Mouse (Mus musculus): ENCODE measurements at regions not wholly inside any gene's neighbourhood (a gene's known extent, or its start where the extent isn't known, plus 50 kb on each side); places are given as distances from the start of the nearest gene placed in this dataset.
A peak's percentile ranks its signal among the peaks of the same experiment; 100 is the strongest.

DNA sequence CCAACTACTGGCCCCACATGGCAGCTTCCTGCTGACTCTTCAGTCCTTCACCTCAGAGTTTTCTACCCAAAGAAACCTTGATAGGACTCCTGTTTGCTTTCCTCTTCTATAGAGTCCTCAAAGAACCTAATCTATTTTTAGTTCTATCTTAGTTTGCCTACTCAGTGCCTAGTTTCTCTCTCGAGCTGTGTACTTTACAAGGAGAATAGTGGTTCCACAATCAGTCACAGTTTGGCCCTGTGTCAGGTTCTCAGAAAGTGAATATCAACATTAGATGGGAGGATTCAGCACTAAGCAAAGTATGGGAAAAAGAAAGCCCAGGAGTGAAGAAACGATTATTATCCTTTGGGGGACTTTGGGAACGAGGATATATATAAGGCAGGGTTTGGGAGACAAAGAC is 1372.0 kb upstream of the A1bg start:
- no peak for DNase-seq (ENCODE audit: inconsistent ontology term)

DNA sequence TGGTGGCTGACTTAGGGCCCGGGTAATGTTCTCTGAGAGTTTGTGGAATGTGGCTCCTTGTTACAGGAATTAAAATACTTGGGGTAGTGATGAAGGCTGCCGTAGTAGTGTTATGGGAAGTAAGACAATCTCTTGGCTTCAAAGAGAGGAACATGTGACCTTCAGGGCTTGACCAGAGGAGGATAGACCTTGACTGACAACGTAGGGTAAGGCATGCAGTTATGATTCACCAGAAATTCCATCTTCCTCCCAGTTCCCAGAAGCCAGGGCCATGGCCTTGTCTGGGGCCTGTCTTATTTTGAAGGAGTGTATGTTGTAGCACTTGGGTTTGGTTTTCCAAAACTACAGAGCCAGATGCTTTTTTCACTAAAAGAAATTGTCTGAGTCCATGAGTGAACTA is 1370.1 kb upstream of the A1bg start:
- no peak for DNase-seq (ENCODE audit: inconsistent ontology term)

DNA sequence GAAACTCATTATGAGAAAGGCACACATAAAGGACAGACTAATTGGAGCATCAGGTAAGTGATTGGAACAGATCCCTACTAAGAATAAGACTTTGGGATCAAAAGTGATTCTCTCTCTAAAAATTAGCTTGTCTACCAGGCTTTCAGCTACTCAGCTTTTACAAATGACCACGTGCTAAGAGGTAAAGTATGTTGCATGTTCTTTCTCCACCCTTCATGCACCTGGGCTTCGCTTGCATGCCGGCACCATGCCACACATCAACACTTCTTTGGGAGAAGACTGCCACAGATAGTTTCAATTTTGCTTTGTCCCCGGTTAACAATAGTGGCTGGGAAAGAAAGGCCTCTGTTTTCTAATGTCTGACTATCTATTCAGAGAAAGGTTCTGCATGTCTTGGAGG is 1367.9 kb upstream of the A1bg start:
- DNase-seq (ENCODE audit: inconsistent ontology term), result no peak

DNA sequence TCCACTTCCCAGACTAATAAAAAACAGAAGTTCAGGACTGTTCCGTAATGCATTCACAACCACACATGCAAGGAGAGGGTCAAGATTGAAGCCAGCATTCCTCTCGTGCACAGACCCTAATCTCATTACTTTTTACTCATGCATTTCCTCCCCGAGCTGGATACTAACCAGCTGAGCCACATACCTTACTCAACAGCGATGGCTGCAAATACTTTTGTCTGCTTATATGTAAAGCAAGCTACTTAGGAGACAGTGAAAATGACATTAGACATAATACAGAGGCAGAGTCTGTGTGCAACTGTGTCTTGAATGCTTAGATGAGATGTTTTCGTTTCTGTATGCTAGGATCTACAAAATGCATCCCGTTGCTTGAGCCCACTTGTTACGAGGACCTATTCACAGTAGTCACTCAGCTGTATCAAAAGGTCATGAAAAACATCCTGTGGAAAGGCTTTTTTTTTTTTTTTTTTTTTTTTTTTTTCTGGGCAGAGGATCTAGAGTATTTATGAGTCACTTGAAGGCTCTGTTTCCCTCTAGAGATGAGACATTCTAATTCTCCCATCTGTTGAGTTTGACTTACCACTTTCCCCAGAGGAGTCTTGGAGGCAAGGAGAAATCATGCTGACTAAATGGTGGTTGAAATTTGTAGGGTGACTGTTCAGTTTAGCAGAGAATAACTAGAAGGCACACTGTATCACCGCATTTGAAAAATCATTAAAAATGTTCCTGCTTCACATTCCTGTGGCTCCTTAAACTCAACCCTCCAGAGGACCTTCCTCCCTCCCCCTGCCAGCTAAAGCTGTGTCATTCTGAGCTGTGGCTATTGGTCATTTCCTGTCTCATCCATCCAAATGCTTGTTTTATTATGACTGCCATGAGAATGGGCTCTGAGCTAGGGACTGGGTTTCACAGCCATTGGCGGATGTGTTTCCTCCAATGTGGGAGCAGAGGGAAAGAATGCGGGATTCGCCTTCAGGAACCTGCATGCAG is 1364.1 kb upstream of the A1bg start:
- DNase-seq (ENCODE audit: inconsistent ontology term), result peak; percentile 95

DNA sequence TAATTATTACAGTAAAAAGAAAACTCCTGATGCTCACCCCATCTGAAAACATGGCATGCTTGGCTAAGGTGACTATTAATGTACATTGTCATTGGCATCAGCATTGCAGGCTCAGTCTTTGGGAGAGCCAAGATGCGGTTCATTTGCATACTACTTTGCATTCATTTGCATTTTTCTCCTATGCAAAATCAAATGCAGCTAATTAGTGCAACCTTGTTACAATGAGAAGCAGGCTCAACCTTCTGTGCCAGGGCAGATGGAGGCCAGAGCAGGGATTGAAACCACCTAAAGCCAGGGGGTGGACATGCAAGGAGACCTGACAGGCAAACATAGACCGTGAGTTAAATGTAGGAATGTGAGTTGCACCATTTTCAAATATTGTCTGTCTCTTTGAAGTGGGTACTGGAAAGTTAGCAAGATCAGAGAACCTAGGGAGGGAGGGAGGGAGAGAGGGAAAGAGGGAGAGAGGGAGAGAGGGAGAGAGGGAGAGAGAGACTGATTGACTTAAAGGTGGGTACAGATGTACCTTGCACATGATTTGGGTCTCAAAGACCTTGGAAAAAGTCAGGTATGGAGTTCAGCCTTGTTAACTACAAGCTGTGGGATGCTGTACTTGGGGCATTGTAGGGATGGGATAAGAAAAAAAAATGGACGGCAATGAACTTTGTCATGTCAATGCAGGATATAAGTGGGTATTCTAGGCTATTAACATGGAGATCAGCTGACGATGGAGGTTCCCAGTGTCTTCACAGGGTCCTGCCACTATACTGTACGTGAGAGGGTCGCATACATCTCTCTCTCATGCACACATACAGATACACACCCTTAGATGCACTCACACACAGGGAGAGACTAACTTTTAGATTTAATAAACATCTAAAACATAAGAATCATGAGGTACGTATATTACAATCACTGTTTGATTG is 1362.1 kb upstream of the A1bg start:
- no peak for DNase-seq (ENCODE audit: inconsistent ontology term)

DNA sequence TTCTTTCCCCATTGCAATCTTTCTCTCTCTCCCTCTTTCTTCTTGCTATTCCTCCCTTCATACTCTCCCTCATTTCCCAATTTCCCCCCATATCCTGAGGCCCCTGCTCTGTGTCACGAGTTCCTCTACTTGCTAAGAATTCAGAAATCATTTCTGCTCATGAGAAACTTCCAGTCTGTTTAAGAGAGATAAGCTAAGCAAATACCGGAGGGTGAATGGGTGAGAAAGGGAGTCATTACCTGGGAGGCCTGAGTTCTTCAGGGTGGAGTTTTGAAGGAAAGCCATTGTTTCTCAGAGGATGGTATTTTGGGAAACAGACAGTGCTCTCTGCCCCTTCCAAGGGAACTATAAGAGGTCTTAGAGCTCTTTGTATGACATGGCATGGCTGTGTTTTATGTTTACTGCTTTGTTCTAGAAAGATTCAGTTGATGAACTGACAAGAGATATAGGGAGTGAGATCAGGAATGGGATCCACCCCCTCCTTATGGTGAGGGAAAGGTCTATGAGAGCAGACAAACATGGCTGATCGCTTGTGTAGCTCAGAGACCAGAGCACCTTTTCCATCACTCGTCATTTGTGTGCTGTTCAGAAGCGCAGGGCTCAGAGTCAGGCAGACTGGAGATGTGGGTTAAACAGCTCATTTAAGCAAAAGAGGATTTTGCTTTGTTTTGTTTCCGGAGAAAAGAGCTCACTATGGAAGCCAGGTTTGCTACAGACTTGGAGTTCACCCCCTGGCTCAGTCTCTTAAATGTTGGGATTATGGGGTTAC is 1361.0 kb upstream of the A1bg start:
- DNase-seq (ENCODE audit: inconsistent ontology term), result no peak

DNA sequence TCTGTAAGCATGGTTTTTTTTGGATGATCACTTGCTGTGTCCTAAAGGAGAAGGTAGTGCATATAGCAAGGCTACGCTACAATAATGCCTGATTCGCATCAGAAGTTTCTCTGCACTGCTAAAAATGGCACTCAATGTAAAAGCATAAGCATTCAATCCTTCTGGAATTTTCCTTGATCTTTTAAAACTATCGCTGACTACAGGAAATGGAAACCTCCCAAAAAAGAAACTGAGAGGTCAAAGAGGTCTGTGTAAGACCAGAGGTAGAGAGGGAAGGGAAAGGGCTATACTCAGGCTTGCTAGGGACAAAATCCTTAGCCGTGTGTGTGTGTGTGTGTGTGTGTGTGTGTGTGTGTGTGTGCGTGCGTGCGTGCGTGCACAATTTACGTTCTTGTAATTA is 1359.8 kb upstream of the A1bg start:
- no peak for DNase-seq (ENCODE audit: inconsistent ontology term)

DNA sequence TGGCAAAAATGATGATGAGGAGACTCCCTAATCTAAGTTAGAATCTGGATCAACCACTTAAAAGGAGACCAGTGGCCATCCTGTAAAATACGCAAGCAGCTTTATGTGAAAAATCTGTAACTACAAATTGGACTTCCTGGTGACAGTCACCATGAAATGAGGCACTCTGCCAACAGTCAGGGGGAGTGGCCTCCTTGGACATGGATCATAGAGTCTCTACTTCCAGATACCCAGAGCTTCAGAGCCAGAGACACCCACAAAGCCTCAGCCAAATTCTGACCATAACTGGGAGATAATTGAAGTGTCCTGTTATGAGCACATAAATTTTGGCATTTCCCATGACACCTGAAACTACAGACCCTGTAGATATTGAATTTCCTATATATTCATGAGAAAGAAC is 1359.3 kb upstream of the A1bg start:
- no peak for DNase-seq (ENCODE audit: inconsistent ontology term)

DNA sequence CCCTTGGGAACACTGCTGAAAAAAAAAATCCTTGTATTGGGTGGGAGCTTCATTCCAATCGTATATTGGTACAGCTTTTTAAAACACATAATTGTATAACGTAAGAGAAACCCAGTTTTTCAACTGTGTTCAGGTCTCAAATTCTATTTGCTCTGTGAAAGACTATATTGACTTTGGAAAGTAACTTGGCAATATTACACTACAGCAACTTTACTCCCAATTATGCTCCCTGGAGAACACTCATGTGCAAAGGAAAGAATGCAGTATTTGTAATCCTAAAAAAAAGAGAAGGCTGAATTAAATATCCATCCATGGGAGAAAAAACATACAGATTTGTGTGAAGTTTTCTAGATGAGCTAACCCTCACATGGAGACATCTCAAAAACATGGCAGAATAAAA is 1356.7 kb upstream of the A1bg start:
- no peak for DNase-seq (ENCODE audit: inconsistent ontology term)

DNA sequence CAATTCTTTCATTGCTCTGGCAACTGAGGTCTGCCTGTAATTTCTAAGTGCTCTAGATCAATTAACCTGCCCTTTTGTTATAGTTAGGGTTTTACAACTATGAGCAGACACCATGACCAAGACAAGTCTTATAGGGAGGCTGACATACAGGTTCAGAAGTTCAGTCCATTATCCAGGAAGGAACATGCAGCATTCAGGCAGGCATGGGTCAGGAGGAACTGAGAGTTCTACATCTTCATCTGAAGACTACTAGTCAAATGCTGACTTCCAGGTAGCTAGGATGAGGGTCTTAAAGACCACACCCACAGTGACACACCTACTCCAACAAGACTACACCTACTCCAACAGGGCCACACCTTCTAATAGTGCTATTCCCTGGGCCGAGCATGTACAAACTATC is 1352.0 kb upstream of the A1bg start:
- no peak for DNase-seq (ENCODE audit: inconsistent ontology term)

DNA sequence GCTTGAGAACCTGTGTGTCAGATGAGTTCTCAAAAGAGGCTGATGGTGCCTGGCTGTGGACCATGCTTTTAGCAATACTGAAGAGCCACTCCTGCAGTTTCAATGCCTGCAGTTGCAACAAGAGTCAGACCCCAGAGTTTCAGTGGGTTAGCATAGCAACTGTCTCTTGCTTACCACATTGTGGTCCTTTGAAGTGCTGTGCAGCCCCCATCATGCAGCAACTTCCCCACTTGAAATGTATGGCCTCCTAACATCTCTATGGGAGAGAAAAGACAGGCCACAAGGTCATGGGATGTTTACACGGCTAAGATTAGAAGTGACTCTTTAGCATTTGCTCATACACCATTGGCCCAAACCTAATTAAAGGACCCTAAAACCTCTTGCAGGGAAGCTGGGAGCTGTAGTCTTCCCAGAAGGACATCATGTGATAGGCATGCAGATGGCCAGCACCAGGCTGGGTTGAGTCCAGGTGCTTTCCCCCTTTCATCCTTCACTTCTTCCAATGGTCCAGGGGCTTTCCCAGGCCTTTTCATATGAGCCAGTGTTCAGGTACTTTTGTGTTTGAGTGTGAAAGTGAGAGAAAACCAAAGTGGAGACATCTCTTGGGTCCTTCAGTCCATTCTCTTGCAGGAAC is 1351.2 kb upstream of the A1bg start:
- DNase-seq (ENCODE audit: inconsistent ontology term), result no peak

DNA sequence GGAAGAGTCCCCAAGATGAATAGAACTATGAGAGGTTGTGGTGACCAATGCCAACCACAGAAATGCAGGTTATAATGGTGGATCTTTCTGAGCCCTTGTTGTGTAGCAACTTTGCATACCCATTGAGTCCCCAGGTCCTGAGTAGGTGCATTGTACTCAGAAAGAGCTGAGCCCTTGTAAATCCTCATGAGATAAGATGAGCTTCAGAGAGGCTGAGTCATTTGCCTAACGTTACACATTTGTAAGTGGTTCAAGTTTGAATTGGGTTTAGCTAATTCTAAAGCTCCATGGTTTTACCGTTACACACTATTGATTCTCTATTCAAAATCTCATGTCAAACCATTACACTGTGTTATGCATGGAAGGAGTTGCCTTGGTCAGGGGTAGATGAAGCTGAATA is 1349.9 kb upstream of the A1bg start:
- no peak for DNase-seq (ENCODE audit: inconsistent ontology term)

DNA sequence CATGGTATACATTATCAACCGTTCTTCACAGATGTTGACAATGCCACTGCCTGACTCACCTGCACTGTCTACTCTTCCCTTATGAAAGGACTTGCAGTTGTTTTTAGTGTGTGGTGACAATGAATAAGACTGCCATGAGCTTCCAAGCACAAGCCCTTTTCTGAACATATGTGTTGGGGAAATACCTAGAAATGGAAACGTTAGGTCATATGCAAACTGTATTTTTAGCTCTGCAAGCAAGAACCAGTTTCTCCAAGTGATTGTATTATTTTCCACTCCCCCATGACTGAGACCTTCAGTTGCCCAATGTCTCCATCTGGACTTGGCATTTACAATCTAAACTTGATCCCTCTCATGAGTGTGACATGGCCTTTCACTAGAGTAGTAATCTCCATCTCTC is 1348.6 kb upstream of the A1bg start:
- no peak for DNase-seq (ENCODE audit: inconsistent ontology term)

DNA sequence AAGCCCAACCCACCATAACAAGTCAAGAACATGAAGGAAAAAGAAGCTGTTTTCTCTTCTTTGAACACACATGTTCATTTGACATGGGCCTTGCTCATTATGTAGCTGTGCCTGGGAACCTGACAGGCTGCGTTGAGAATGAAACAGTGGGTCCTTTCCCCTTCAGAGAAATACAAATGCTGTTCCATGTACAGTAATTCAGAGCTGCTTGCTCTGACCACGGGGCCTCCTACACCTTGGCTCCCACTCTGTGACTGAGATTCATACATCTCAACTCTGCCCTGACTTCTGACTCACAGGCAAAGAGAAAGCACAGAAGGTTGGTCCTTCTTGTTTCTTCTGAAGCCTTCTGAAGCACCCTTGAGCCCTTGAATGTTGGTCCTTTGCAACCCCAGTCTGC is 1345.4 kb upstream of the A1bg start:
- no peak for DNase-seq (ENCODE audit: inconsistent ontology term)

DNA sequence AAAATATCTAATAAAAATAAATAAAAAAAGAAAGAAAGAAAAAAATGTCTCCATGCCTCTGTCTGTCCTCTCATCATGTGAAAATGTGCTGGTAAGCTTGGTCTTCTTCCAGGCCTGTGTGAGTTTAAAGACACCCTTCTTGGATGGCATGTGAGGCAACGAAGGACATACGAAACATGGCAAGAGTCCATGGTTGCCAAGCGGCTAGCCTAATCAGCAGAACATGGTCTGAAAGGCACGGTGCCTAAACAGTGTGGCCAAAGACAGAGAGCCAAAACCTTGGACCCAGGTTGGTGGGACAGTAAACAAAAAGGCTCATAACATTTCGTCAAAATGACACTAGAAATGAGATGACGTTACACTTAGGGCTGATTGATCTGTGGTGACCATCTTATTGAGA is 1344.7 kb upstream of the A1bg start:
- DNase-seq (ENCODE audit: inconsistent ontology term), result no peak

DNA sequence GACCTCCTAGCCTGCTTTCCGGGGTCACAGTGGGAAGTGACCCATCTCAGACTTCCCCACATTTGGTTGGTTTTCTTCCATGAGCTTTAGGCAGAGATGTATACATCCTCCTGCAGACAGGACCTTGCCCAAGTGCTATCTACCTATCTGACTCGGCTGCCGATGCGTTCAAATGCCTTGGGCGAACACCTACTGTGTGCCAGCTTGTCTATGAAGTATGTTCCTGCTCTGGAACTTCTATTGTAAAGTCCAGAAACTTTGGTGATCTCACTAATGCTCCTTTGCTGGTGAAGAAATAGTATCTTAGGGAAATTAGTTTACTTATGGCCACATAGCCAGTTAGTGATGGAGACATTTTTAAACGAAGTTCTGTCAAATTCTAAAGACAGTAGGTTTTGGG is 1343.2 kb upstream of the A1bg start:
- no peak for DNase-seq (ENCODE audit: inconsistent ontology term)

DNA sequence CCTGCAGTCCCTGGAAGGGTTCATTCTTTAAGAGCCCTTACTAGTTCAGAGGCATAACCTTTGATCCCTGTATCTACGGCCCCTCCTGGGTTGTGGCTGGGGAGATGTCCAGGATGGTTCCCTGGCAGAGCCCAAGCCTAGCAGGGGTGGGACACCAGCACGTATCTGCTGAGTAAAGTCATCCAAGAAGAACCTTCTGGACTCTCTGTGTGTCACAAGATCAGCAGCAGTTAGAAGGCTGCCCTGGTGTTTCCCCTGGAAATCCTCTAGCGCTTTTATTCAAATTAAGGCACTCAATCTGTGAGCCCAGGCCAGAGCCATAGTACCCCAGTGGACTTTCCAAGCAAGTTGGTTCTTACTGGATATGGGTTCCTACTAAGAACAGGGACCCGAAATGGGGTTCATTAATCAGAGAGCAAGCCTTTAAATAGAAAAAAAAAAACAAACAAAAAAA is 1342.7 kb upstream of the A1bg start:
- no peak for DNase-seq (ENCODE audit: inconsistent ontology term)

DNA sequence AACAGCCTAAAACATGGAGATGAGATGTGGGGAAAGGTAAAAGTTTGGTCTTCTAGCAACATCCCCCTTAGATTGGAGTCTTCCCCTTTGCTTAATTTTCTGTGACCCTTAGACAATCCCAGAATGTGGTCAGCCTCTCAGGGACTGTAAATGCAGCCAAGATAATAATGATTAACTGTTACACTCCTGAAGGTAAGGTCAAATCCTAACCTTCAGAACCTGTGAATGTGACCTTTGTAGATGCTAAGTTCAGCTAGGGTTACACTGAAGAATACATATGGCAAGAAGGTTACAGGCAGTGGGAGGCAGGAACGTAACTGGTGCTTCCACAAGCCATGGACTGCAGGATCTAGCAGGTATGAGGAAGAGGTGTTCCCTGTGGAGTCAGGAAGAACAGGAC is 1342.2 kb upstream of the A1bg start:
- no peak for DNase-seq (ENCODE audit: inconsistent ontology term)

DNA sequence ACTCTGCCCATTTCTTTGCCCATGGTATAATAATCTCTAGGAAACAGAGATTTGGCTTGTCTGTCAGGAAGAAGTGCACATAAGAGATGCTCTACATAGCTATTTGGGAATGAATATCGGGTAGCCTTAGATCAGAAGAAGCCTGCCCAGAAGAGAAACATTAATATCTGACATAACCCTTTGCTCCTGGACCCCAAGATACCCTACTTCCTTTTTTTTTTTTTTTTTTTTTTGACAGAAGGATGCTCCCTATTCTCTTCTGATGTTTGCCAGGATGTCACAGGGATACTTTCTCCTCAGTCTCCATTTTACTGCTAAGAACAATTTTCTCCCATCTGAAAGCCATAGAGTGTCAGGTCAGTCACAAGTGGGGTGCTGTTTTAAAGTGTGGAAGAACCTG is 1341.4 kb upstream of the A1bg start:
- DNase-seq (ENCODE audit: inconsistent ontology term), result no peak

DNA sequence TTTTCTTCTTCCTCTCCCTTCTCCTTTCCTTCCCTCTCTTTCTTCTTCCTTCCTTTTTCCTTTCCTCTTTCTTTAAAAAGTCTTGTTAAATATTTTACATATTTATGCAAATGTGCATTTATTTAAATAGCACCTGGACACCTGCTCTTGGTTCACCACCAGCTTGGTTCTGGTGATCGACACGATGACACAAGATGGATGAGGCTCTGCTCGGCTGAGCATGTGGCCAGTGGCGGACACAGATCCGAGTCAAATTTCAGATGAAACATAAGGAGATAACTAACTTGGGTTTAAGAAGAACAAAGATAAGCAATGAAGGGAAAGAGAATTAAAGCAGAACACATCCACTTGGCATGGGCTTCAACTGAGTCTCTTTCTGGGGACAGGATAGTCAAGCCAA is 1339.7 kb upstream of the A1bg start:
- no peak for DNase-seq (ENCODE audit: inconsistent ontology term)

DNA sequence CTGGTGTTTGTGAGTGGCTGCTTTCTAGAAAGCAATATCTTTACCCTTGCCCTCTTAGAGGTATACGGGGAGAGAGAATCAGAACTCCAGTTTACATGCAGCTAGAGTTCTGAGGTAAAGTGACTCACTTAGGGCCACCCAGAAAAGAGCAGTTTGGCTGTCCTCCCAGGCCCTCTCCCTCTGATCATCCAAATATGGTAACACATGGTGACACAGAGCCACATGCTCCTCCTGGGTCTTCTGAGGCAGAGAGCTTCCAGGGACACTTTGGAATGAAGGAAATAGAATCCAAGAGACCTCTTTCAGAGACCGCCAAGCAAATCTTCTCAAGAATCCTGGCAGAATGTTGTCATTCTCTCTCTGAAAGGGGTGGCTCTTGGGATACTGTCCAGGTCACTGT is 1338.7 kb upstream of the A1bg start:
- DNase-seq (ENCODE audit: inconsistent ontology term), result peak; percentile 91

Measured in Muller cell, postnatal 12 days (primary cell).